Mouse (Mus musculus): ENCODE results near the gene Cyp2b10. TPM values are rescaled to one million over a fixed set of nuclear protein-coding genes. Genes with fewer than 3 reads are reported as not detected.

The Cyp2b10 gene
- not detected in 2 replicates for polyA plus RNA-seq (2014; fragmentation: Nextera tagmentation; extraction: Ambion mirVana)

GRCm38 (mm10) chr7:25897411-25897810, at the start of gene Cyp2b10:
TSS of gene Cyp2b10 (plus strand) at chr7:25897620.
- 0 out of 2 replicates have a peak, but pooled peaks cover 2% of the 10 kb centered on the region for H3K9me3 ChIP-seq (ENCODE audit: control insufficient read depth, low read length)
- H3K4me1 ChIP-seq (ENCODE audit: control insufficient read depth, insufficient read depth, low read length): no peaks in the 10 kb centered on the region
- H3K36me3 ChIP-seq (ENCODE audit: control insufficient read depth, insufficient read depth, low read length): no peaks in the 10 kb centered on the region
- 73% methylated on average over 6 of the region's 6 CpGs for WGBS
- ATAC-seq (ENCODE audit: low FRiP score, low TSS enrichment) (no peak), DNase-seq (no peak)
- no peak within 1 kb of the TSS for H3K4me3 ChIP-seq (replicated peaks; ENCODE audit: low read depth, low read length)
- H3K27ac ChIP-seq (replicated peaks; ENCODE audit: low read depth, low read length): no peak within 1 kb of the TSS
- no peak within 1 kb of the TSS for H3K4me2 ChIP-seq (ENCODE audit: low read length)
- no peak within 1 kb of the TSS for H3K9ac ChIP-seq (replicated peaks; ENCODE audit: low read length)
- no peaks in the 10 kb centered on the region for H3K27me3 ChIP-seq (ENCODE audit: control insufficient read depth, insufficient read depth, low read length)

GRCm38 (mm10) chr7:25847722-25848443, 49.5 kb upstream of the Cyp2b10 start:
- Histone ChIP-seq H3K9me3 (ENCODE audit: control insufficient read depth, low read length) (no peaks in the 10 kb centered on the region), H3K4me1 (ENCODE audit: control insufficient read depth, insufficient read depth, low read length) (no peaks in the 10 kb centered on the region), H3K27ac (replicated peaks; ENCODE audit: low read depth, low read length) (no peak overlapping the region), H3K4me3 (replicated peaks; ENCODE audit: low read depth, low read length) (peak overlapping the region; percentile 44), H3K4me2 (ENCODE audit: low read length) (peak overlapping the region; percentile 56), H3K27me3 (ENCODE audit: control insufficient read depth, insufficient read depth, low read length) (no peaks in the 10 kb centered on the region), H3K36me3 (ENCODE audit: control insufficient read depth, insufficient read depth, low read length) (no peaks in the 10 kb centered on the region), H3K9ac (replicated peaks; ENCODE audit: low read length) (peak overlapping the region; percentile 48)
- peak; percentile 94 for DNase-seq
- 13% methylated on average over 13 of the region's 13 CpGs for WGBS
- no peak for ATAC-seq (ENCODE audit: low FRiP score, low TSS enrichment)

- Histone ChIP-seq H3K36me3 (ENCODE audit: control insufficient read depth, insufficient read depth, low read length) (no peaks in the 10 kb centered on the region), H3K9me3 (ENCODE audit: control insufficient read depth, low read length) (no peaks in the 10 kb centered on the region), H3K4me1 (ENCODE audit: control insufficient read depth, insufficient read depth, low read length) (no peaks in the 10 kb centered on the region), H3K27me3 (ENCODE audit: control insufficient read depth, insufficient read depth, low read length) (no peaks in the 10 kb centered on the region), H3K4me3 (replicated peaks; ENCODE audit: low read depth, low read length) (peak overlapping the region; percentile 44), H3K9ac (replicated peaks; ENCODE audit: low read length) (peak overlapping the region; percentile 48), H3K27ac (replicated peaks; ENCODE audit: low read depth, low read length) (no peak overlapping the region), H3K4me2 (ENCODE audit: low read length) (peak overlapping the region; percentile 56)
- WGBS: 22% methylated on average over 11 of the region's 11 CpGs
- ATAC-seq (ENCODE audit: low FRiP score, low TSS enrichment) (no peak), DNase-seq (peak; percentile 51)
These were observed 49.0 kb upstream of the Cyp2b10 start for GRCm38 (mm10) chr7:25848444-25848812.

GRCm38 (mm10) chr7:25855082-25855481, 42.3 kb upstream of the Cyp2b10 start:
- Histone ChIP-seq H3K4me1 (ENCODE audit: control insufficient read depth, insufficient read depth, low read length) (no peaks in the 10 kb centered on the region), H3K9ac (replicated peaks; ENCODE audit: low read length) (no peak overlapping the region)
- 38% methylated on average over 8 of the region's 8 CpGs for WGBS

GRCm38 (mm10) chr7:25859962-25860870, 37.2 kb upstream of the Cyp2b10 start:
- H3K4me1 ChIP-seq (ENCODE audit: control insufficient read depth, insufficient read depth, low read length): no peaks in the 10 kb centered on the region
- no peaks in the 10 kb centered on the region for H3K9me3 ChIP-seq (ENCODE audit: control insufficient read depth, low read length)
- H3K27me3 ChIP-seq (ENCODE audit: control insufficient read depth, insufficient read depth, low read length): no peaks in the 10 kb centered on the region
- H3K4me2 ChIP-seq (ENCODE audit: low read length): peak overlapping the region; percentile 32; the same call in 1 of the 2 replicates
- no peak overlapping the region for H3K9ac ChIP-seq (replicated peaks; ENCODE audit: low read length)
- H3K4me3 ChIP-seq (replicated peaks; ENCODE audit: low read depth, low read length): no peak overlapping the region
- H3K36me3 ChIP-seq (ENCODE audit: control insufficient read depth, insufficient read depth, low read length): no peaks in the 10 kb centered on the region
- WGBS: 24% methylated on average over 9 of the region's 9 CpGs
- no peak for ATAC-seq (ENCODE audit: low FRiP score, low TSS enrichment)
- no peak overlapping the region for H3K27ac ChIP-seq (replicated peaks; ENCODE audit: low read depth, low read length)
- DNase-seq: peak; percentile 30

More at GRCm38 (mm10) chr7:25855082-25855481, 42.3 kb upstream of the Cyp2b10 start:
- Histone ChIP-seq H3K4me2 (ENCODE audit: low read length) (no peak overlapping the region), H3K36me3 (ENCODE audit: control insufficient read depth, insufficient read depth, low read length) (no peaks in the 10 kb centered on the region), H3K27ac (replicated peaks; ENCODE audit: low read depth, low read length) (no peak overlapping the region), H3K27me3 (ENCODE audit: control insufficient read depth, insufficient read depth, low read length) (no peaks in the 10 kb centered on the region), H3K4me3 (replicated peaks; ENCODE audit: low read depth, low read length) (no peak overlapping the region), H3K9me3 (ENCODE audit: control insufficient read depth, low read length) (no peaks in the 10 kb centered on the region)
- peak; percentile 56 for DNase-seq
- ATAC-seq (ENCODE audit: low FRiP score, low TSS enrichment): no peak

GRCm38 (mm10) chr7:25862365-25862764, 35.1 kb upstream of the Cyp2b10 start:
- WGBS: 88% methylated on average over 2 of the region's 2 CpGs
- Histone ChIP-seq H3K4me3 (replicated peaks; ENCODE audit: low read depth, low read length) (no peak overlapping the region), H3K4me1 (ENCODE audit: control insufficient read depth, insufficient read depth, low read length) (no peaks in the 10 kb centered on the region), H3K27ac (replicated peaks; ENCODE audit: low read depth, low read length) (no peak overlapping the region), H3K36me3 (ENCODE audit: control insufficient read depth, insufficient read depth, low read length) (no peaks in the 10 kb centered on the region), H3K9me3 (ENCODE audit: control insufficient read depth, low read length) (no peaks in the 10 kb centered on the region), H3K9ac (replicated peaks; ENCODE audit: low read length) (no peak overlapping the region), H3K27me3 (ENCODE audit: control insufficient read depth, insufficient read depth, low read length) (no peaks in the 10 kb centered on the region), H3K4me2 (ENCODE audit: low read length) (no peak overlapping the region)
- ATAC-seq (ENCODE audit: low FRiP score, low TSS enrichment): no peak
- DNase-seq: no peak

- Histone ChIP-seq H3K9me3 (ENCODE audit: control insufficient read depth, low read length) (no peaks in the 10 kb centered on the region), H3K36me3 (ENCODE audit: control insufficient read depth, insufficient read depth, low read length) (no peaks in the 10 kb centered on the region), H3K9ac (replicated peaks; ENCODE audit: low read length) (no peak overlapping the region), H3K4me1 (ENCODE audit: control insufficient read depth, insufficient read depth, low read length) (no peaks in the 10 kb centered on the region), H3K4me2 (ENCODE audit: low read length) (no peak overlapping the region), H3K4me3 (replicated peaks; ENCODE audit: low read depth, low read length) (no peak overlapping the region), H3K27ac (replicated peaks; ENCODE audit: low read depth, low read length) (no peak overlapping the region), H3K27me3 (ENCODE audit: control insufficient read depth, insufficient read depth, low read length) (no peaks in the 10 kb centered on the region)
- 79% methylated on average over 3 of the region's 3 CpGs for WGBS
- ATAC-seq (ENCODE audit: low FRiP score, low TSS enrichment) (no peak), DNase-seq (no peak)
These were observed 33.7 kb upstream of the Cyp2b10 start for GRCm38 (mm10) chr7:25863756-25864155.

GRCm38 (mm10) chr7:25864861-25865260, 32.6 kb upstream of the Cyp2b10 start:
- H3K4me2 ChIP-seq (ENCODE audit: low read length): no peak overlapping the region
- 27% methylated on average over 5 of the region's 5 CpGs for WGBS
- H3K27me3 ChIP-seq (ENCODE audit: control insufficient read depth, insufficient read depth, low read length): no peaks in the 10 kb centered on the region
- H3K9ac ChIP-seq (replicated peaks; ENCODE audit: low read length): no peak overlapping the region
- no peaks in the 10 kb centered on the region for H3K9me3 ChIP-seq (ENCODE audit: control insufficient read depth, low read length)
- no peak for DNase-seq
- H3K4me1 ChIP-seq (ENCODE audit: control insufficient read depth, insufficient read depth, low read length): no peaks in the 10 kb centered on the region
- ATAC-seq (ENCODE audit: low FRiP score, low TSS enrichment): no peak
- H3K4me3 ChIP-seq (replicated peaks; ENCODE audit: low read depth, low read length): no peak overlapping the region
- H3K27ac ChIP-seq (replicated peaks; ENCODE audit: low read depth, low read length): no peak overlapping the region
- no peaks in the 10 kb centered on the region for H3K36me3 ChIP-seq (ENCODE audit: control insufficient read depth, insufficient read depth, low read length)
